Mouse (Mus musculus): ENCODE results near the gene Patz1. TPM values are rescaled to one million over a fixed set of nuclear protein-coding genes. Genes with fewer than 3 reads are reported as not detected.

The Patz1 gene
- polyA plus RNA-seq, 1 experiment from 2014 or later = 36.1 TPM

- H3K4me2 ChIP-seq (replicated peaks) = peak overlapping the region; percentile 98
- H3K4me3 ChIP-seq (replicated peaks) = 0 out of 2 replicates have a peak overlapping the region, but pooled peaks have one; percentile 4
- peaks cover 29% of the 10 kb centered on the region for H3K4me1 ChIP-seq (replicated peaks)
- no peak overlapping the region for H3K9ac ChIP-seq
- no peaks in the 10 kb centered on the region for H3K27me3 ChIP-seq (replicated peaks)
- ATAC-seq = no peak
- H3K36me3 ChIP-seq = peaks cover 41% of the 10 kb centered on the region
- H3K9me3 ChIP-seq = no peaks in the 10 kb centered on the region
- H3K27ac ChIP-seq = no peak overlapping the region
- WGBS = 77% methylated on average over 2 of the region's 2 CpGs
Observed at GRCm38 (mm10) chr11:3294641-3295040, 6.0 kb downstream of the Patz1 start.

GRCm38 (mm10) chr11:3296056-3296455, 7.4 kb downstream of the Patz1 start:
- H3K27me3 ChIP-seq (replicated peaks) = no peaks in the 10 kb centered on the region
- no peak for ATAC-seq
- H3K36me3 ChIP-seq = peaks cover 47% of the 10 kb centered on the region
- no peak overlapping the region for H3K4me2 ChIP-seq (replicated peaks)
- WGBS = 60% methylated on average over 5 of the region's 5 CpGs
- peaks cover 29% of the 10 kb centered on the region for H3K4me1 ChIP-seq (replicated peaks)
- no peak overlapping the region for H3K9ac ChIP-seq
- H3K4me3 ChIP-seq (replicated peaks) = no peak overlapping the region
- no peak overlapping the region for H3K27ac ChIP-seq
- H3K9me3 ChIP-seq = no peaks in the 10 kb centered on the region

- no peaks in the 10 kb centered on the region for H3K9me3 ChIP-seq
- H3K27ac ChIP-seq = no peak overlapping the region
- H3K4me1 ChIP-seq (replicated peaks) = peaks cover 22% of the 10 kb centered on the region
- H3K4me3 ChIP-seq (replicated peaks) = no peak overlapping the region
- no peak for ATAC-seq
- WGBS = 86% methylated on average over 10 of the region's 10 CpGs
- H3K36me3 ChIP-seq = peaks cover 64% of the 10 kb centered on the region
- H3K9ac ChIP-seq = no peak overlapping the region
- no peak overlapping the region for H3K4me2 ChIP-seq (replicated peaks)
- no peaks in the 10 kb centered on the region for H3K27me3 ChIP-seq (replicated peaks)
Observed at GRCm38 (mm10) chr11:3297871-3298812, 9.5 kb downstream of the Patz1 start.

GRCm38 (mm10) chr11:3298813-3299185, 10.1 kb downstream of the Patz1 start:
- Histone ChIP-seq H3K27me3 (replicated peaks) (no peaks in the 10 kb centered on the region), H3K27ac (no peak overlapping the region), H3K9ac (no peak overlapping the region), H3K9me3 (no peaks in the 10 kb centered on the region), H3K36me3 (peaks cover 65% of the 10 kb centered on the region), H3K4me1 (replicated peaks) (peaks cover 16% of the 10 kb centered on the region), H3K4me3 (replicated peaks) (no peak overlapping the region), H3K4me2 (replicated peaks) (no peak overlapping the region)
- ATAC-seq = no peak
- 94% methylated on average over 14 of the region's 14 CpGs for WGBS

- no peaks in the 10 kb centered on the region for H3K27me3 ChIP-seq (replicated peaks)
- no peak for ATAC-seq
- H3K9me3 ChIP-seq = no peaks in the 10 kb centered on the region
- H3K36me3 ChIP-seq = peaks cover 67% of the 10 kb centered on the region
- H3K4me3 ChIP-seq (replicated peaks) = no peak overlapping the region
- 94% methylated on average over 5 of the region's 5 CpGs for WGBS
- no peaks in the 10 kb centered on the region for H3K4me1 ChIP-seq (replicated peaks)
- H3K27ac ChIP-seq = no peak overlapping the region
- no peak overlapping the region for H3K9ac ChIP-seq
- no peak overlapping the region for H3K4me2 ChIP-seq (replicated peaks)
Observed at GRCm38 (mm10) chr11:3301075-3301474, 12.4 kb downstream of the Patz1 start.

GRCm38 (mm10) chr11:3302385-3302784, 13.7 kb downstream of the Patz1 start:
- no peak for ATAC-seq
- no peak overlapping the region for H3K27ac ChIP-seq
- H3K36me3 ChIP-seq = peaks cover 78% of the 10 kb centered on the region
- H3K4me3 ChIP-seq (replicated peaks) = no peak overlapping the region
- H3K27me3 ChIP-seq (replicated peaks) = no peaks in the 10 kb centered on the region
- no peaks in the 10 kb centered on the region for H3K4me1 ChIP-seq (replicated peaks)
- no peak overlapping the region for H3K9ac ChIP-seq
- no peak overlapping the region for H3K4me2 ChIP-seq (replicated peaks)
- no peaks in the 10 kb centered on the region for H3K9me3 ChIP-seq
- WGBS = 91% methylated on average over 4 of the region's 4 CpGs

GRCm38 (mm10) chr11:3302792-3303191, 14.1 kb downstream of the Patz1 start:
- Histone ChIP-seq H3K27ac (no peak overlapping the region), H3K4me2 (replicated peaks) (no peak overlapping the region), H3K36me3 (peaks cover 78% of the 10 kb centered on the region), H3K4me3 (replicated peaks) (no peak overlapping the region), H3K9me3 (no peaks in the 10 kb centered on the region), H3K9ac (no peak overlapping the region), H3K27me3 (replicated peaks) (no peaks in the 10 kb centered on the region), H3K4me1 (replicated peaks) (no peaks in the 10 kb centered on the region)
- 71% methylated on average over 4 of the region's 4 CpGs for WGBS
- ATAC-seq = no peak

GRCm38 (mm10) chr11:3305821-3306220, 17.1 kb downstream of the Patz1 start:
- H3K9me3 ChIP-seq = no peaks in the 10 kb centered on the region
- ATAC-seq = no peak
- no peak overlapping the region for H3K27ac ChIP-seq
- no peak overlapping the region for H3K9ac ChIP-seq
- no peak overlapping the region for H3K4me3 ChIP-seq (replicated peaks)
- no peaks in the 10 kb centered on the region for H3K4me1 ChIP-seq (replicated peaks)
- no peak overlapping the region for H3K4me2 ChIP-seq (replicated peaks)
- no peaks in the 10 kb centered on the region for H3K27me3 ChIP-seq (replicated peaks)
- H3K36me3 ChIP-seq = peaks cover 75% of the 10 kb centered on the region
- 92% methylated on average over 4 of the region's 4 CpGs for WGBS

GRCm38 (mm10) chr11:3307875-3308274, 19.2 kb downstream of the Patz1 start:
- Histone ChIP-seq H3K4me1 (replicated peaks) (0 out of 2 replicates have a peak, but pooled peaks cover 2% of the 10 kb centered on the region), H3K27ac (no peak overlapping the region), H3K4me3 (replicated peaks) (no peak overlapping the region), H3K36me3 (peaks cover 59% of the 10 kb centered on the region), H3K4me2 (replicated peaks) (no peak overlapping the region), H3K9ac (no peak overlapping the region), H3K9me3 (no peaks in the 10 kb centered on the region), H3K27me3 (replicated peaks) (no peaks in the 10 kb centered on the region)
- WGBS = 86% methylated on average over 3 of the region's 3 CpGs
- no peak for ATAC-seq

GRCm38 (mm10) chr11:3309884-3310283, 21.2 kb downstream of the Patz1 start:
- Histone ChIP-seq H3K9me3 (no peaks in the 10 kb centered on the region), H3K36me3 (peaks cover 45% of the 10 kb centered on the region), H3K9ac (no peak overlapping the region), H3K4me3 (replicated peaks) (no peak overlapping the region), H3K4me1 (replicated peaks) (0 out of 2 replicates have a peak, but pooled peaks cover 5% of the 10 kb centered on the region), H3K27ac (no peak overlapping the region), H3K4me2 (replicated peaks) (no peak overlapping the region), H3K27me3 (replicated peaks) (no peaks in the 10 kb centered on the region)
- ATAC-seq = no peak
- 91% methylated on average over 4 of the region's 4 CpGs for WGBS

- Histone ChIP-seq H3K36me3 (peaks cover 36% of the 10 kb centered on the region), H3K27ac (no peak overlapping the region), H3K4me3 (replicated peaks) (no peak overlapping the region), H3K4me1 (replicated peaks) (0 out of 2 replicates have a peak, but pooled peaks cover 5% of the 10 kb centered on the region), H3K4me2 (replicated peaks) (no peak overlapping the region), H3K9me3 (no peaks in the 10 kb centered on the region), H3K27me3 (replicated peaks) (no peaks in the 10 kb centered on the region), H3K9ac (no peak overlapping the region)
- WGBS = 86% methylated on average over 10 of the region's 10 CpGs
- no peak for ATAC-seq
Observed at GRCm38 (mm10) chr11:3310789-3311585, 22.3 kb downstream of the Patz1 start.

GRCm38 (mm10) chr11:3311586-3312347, 23.1 kb downstream of the Patz1 start:
- Histone ChIP-seq H3K27me3 (replicated peaks) (no peaks in the 10 kb centered on the region), H3K27ac (no peak overlapping the region), H3K9ac (no peak overlapping the region), H3K4me3 (replicated peaks) (no peak overlapping the region), H3K9me3 (no peaks in the 10 kb centered on the region), H3K4me1 (replicated peaks) (0 out of 2 replicates have a peak, but pooled peaks cover 5% of the 10 kb centered on the region), H3K4me2 (replicated peaks) (no peak overlapping the region), H3K36me3 (peaks cover 30% of the 10 kb centered on the region)
- no peak for ATAC-seq
- WGBS = 84% methylated on average over 10 of the region's 10 CpGs

All from intestine, embryonic 15.5 days (tissue).